Mouse (Mus musculus) liver, embryonic 13.5 days (tissue): ENCODE data around the gene Tmem144. TPM values are rescaled to one million over a fixed set of nuclear protein-coding genes. Genes with fewer than 3 reads are reported as not detected.

Source experiments
- polyA plus RNA-seq: library from polyadenylated mRNA; unstranded; fragments of >200 nt; fragmentation: Nextera tagmentation; extraction: Ambion mirVana; gene quantifications from 2 replicates; pipeline ENCODE4 v1.2.1, GENCODE M21; 2015

Tmem144 gene
- polyA plus RNA-seq, 1 experiment from 2014 or later: 1.9 TPM

Other genes starting within 250 kb of the Tmem144 start
- 20.5 and 23.4 TPM in 2 replicates for gene 4930579G24Rik, start 223.7 kb downstream of the Tmem144 start, polyA plus RNA-seq
- gene Etfdh, start 223.3 kb downstream of the Tmem144 start, polyA plus RNA-seq: 38.8 and 45.8 TPM in 2 replicates
- gene Rxfp1, start 114.9 kb downstream of the Tmem144 start, polyA plus RNA-seq: not detected in 2 replicates
- gene Fam198b, start 31.8 kb upstream of the Tmem144 start, polyA plus RNA-seq: 2.0 and 3.0 TPM in 2 replicates